Mouse (Mus musculus) heart, adult 11 months (tissue): ENCODE measurements at regions not wholly inside any gene's neighbourhood (a gene's known extent, or its start where the extent isn't known, plus 50 kb on each side); places are given as distances from the start of the nearest gene placed in this dataset.
A peak's percentile ranks its signal among the peaks of the same experiment; 100 is the strongest.

Experiments
- DNase-seq: peaks from one replicate; pipeline ENCODE4 v3.0.0; 2022

DNA sequence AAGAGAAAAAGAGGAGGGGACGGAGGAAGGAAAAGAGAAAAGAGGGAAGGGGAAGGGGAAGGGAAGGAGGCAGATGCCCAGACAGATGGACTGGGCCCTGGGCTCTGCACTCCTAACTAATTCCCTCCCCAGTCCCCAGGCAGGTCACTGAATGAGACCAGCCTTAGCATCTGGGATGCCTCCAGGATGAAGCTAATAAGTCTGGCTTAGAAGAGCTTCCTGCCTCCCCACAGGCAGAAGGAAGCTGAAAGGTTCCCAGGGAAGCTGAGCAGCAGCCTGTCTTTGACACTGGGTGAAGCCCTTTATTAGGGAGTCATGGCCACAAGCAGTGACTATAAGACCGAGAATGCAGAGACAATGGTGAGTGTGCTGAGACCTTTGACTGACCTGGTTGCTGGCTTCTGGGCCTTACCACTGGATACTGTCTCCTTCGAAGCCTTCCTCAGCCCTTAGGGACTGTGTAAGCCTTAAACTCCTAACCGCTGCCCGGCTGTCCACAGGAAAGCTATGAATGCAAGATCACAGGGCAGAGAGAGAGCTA is 76.7 kb upstream of the Bod1 start:
- no peak for DNase-seq

DNA sequence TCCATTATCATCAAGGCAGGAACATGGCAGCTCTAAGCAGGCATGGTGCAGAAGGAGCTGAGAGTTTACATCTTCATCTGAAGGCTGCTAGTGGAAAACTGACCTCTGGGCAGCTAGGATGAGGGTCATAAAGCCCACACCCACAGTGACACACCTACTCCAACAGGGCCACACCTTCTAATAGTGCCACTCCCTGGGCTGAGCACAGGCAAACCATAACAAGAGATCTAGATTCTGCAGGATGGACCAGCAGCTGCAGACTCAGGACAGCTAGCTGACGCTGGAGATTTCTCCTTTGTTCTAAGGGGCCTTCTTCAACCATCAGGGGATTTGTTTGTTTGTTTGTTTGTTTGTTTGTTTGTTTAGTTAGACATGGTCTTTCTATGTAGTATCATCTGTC is 79.6 kb upstream of the Bod1 start:
- DNase-seq, result no peak

DNA sequence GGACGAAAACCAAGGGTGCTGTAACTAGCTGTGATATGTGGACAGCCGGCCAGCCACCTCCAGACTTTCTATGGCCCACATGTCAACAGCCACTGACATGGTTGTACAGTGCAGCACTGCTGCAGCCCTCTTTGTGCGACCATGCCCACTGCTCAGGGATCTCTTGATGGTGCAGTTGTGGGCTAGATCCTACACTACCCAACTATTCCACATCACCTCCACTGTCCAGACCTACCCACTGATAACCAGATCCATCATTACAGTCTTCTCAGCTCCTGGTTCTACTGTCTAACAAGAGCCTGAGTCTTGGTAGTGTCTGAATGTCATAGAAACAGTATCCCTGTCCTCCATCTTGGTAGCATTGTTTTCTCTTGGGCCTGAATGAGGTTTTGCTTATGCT is 81.5 kb upstream of the Bod1 start:
- DNase-seq, result no peak

DNA sequence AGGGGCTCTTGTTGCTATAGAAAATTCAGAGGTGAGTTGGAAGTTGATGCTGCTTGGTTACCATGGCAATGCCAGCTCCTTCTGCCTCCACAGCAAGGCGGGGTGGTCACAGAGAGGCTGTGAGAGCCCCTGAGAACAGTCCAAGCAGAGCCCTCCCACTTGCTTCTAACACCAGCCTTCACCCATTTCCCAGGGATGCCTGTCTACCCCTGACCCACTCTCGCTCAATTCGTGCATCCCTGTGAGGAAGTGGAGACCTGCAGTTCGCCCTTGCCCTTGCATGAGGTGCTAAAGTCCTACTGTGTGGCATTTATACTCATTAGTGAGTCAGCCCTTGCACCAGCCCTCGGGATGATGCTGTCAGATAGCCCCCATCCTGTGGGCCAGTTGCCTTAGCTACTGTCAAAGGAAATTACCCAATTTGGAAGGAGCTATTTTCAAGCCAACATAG is 82.1 kb upstream of the Bod1 start:
- no peak for DNase-seq

DNA sequence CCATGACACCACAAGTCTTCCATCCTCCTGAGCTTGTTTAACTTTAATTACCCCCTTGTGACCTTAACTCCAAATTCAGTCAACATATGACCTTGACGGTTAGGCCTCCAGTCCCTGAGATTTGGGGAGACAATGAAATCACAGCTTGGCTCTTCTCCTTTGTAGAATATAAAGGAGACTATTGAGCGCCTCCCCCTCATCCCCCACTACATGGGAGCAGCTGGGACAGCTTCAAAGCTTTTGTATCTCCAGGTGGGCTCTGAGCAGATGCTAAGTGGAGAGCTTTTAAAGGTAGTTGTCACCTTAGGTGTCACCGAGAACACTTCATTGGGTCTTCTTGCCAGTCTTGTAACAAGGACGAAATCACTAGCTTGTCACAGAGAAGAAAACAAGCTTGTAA is 82.7 kb upstream of the Bod1 start:
- DNase-seq, result no peak

DNA sequence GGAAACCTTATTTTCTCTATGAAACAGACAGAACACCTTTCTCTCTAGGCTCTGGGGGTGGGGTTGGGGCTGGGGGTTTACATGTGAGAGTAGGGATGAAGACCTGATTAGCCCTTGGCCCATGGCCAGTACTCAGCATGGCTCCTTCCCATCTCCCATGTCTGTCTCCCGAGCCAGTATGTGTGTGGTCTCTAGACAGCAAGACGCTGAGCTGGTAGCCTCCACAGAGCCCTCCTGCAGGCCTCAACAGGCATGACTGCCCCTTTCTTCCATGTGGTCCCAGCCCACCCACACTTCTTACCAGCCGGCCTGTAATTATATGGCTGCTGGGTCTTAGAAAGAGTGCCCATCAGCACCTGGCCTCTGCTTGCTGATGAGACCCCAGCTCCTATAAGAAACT is 84.2 kb upstream of the Bod1 start:
- no peak for DNase-seq

DNA sequence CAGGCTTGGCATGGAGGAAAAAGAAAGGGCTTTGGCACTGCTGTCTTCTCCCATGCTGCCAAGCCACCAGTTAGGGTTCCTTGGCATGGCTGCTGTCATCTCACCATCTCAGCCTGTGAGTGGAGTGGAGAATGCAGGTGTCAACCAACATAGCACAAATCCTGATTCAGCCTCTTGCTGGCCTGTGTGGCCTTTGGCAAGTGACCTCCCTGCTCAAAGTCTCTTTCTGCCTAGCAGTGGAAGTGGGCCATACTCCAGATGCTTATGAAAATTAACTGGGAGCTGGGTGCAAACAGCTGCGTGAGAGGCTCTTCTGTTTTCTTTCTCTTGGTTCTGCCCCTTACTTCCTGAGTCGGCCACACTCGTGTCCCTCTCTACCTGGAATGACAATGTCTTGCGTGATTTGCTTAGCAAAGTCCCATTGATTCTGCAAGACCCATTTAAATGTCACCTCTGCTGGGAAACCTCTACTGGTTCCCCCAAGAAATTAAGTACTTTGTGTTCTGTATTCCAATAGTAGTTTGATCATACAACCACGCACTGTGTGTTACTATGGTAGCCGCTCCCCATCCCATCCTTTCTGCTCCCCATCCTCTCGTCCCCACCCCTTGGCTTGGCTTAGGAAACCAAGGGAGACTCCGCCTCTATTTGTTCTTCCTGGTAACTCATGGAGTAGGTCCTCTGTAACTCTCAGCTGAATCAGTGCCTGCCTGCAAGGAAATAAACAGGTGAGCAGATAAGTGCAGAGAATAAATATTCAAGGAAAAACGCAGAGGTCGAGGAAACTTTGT is 84.9 kb upstream of the Bod1 start:
- no peak for DNase-seq

DNA sequence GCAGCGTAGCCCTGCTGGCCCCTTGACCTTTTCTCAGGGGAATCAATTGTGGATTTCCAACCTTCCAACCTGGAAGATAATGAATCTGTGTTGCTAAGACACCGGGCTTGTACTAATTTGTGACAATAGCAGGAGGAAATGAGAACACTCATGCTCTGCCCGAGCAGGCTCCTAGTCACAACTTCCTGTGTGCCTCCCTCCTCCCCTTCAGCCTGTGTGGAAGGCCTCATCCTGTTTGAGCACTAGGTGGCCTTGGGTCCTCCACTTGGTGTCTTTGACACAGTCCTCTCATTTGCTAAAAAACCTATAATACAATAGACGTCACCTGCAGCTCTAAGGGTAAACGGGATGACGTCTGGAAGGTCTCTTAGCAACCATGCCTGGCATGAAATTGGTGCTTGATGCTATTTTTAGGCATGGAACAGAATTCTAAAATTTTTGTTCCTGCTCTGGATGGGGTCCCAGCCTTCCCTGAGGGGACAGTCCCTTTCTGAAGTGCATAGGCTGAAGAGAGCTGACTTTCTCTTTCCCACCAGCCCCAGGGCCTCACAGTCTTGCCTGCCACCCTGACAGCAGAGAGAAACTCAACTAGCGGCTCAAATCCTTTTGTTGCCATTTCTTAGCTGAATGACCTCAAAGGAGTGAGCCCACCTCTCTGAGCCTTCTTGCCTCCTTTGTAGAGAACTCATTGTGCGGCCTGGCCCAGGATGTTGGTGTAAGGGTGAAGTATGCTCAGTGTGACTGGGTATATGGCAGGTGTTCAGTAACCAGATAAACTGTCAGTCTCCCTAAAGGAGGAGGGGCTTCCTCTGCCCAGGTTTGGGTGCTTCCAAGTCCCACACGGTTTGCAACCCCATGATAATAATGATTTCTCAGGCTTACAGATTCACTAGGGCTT is 88.4 kb upstream of the Bod1 start:
- DNase-seq, result peak; percentile 96

DNA sequence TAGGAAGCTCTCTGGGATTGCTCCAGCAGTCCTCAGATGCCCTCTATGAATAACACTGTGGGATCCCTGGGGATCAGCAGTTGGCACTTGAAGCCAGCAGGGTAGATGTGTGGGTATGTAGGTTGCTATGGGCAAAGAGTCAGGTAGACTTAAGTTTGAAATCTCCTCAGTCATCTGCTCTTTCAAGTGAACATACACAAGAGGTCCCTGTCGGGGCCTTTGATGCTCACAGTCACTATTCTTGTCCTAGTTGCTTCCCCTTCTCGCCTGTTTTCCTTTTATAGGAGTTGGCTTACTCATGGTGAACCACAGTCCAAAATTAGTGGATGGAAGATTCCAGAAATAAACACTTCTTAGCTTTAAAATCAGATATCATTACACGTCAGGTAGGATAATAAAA is 92.2 kb upstream of the Bod1 start:
- no peak for DNase-seq

DNA sequence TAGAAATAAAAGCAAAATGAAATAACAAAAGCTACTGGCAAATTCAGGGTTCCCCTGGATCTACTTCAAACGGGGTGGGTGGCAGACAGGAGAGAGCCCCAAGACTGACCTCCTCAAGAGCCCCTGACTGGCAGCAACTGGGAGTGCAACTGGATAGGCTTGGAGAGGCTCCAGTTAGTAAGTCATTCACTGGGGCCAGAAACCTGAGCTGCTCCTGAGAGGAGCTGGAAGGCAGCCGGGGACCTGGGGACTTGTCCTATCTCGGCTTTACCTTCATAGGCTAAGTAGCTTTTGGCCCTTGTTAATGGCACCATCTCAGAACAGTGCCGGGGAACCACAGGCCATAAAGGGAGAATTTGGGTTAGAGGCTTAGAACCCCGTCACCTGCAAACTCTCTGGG is 94.6 kb upstream of the Bod1 start:
- DNase-seq, result peak; percentile 93

DNA sequence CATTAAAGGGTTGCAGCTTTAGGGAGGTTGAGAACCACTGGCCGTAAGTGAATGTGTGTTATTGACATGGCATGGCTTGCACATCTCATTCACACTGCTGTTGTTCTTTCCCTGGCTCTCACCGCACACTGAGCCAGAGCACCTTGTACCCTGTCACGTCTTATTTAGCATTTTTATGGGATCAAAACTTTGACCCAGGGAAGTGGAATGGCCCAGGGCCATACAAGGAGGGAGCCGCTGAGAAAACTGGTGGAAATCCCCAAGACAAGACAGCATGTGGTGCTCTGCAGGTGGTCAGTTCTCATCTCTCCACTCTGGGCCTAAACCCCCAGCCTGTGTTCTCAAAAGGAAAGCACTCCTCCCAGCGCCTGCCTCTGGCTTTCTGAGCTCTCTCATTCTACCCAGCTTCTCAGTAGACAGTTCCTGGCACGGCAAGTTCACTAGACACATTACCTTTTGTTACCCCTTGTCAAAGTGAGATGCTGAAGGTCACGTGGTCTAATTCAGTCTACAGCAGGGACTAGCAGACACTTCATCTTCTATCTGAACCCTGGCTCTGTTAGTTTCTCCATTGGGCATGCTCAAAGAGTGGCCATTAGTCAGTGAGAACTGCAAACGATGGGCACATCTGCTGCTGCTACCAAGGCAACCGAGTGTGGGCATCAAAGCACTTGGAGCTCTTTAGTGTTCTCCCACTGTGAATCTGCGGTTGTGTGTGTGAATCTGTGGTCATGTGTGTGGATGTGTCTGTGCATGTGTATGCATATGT is 96.2 kb upstream of the Bod1 start:
- DNase-seq, result no peak

DNA sequence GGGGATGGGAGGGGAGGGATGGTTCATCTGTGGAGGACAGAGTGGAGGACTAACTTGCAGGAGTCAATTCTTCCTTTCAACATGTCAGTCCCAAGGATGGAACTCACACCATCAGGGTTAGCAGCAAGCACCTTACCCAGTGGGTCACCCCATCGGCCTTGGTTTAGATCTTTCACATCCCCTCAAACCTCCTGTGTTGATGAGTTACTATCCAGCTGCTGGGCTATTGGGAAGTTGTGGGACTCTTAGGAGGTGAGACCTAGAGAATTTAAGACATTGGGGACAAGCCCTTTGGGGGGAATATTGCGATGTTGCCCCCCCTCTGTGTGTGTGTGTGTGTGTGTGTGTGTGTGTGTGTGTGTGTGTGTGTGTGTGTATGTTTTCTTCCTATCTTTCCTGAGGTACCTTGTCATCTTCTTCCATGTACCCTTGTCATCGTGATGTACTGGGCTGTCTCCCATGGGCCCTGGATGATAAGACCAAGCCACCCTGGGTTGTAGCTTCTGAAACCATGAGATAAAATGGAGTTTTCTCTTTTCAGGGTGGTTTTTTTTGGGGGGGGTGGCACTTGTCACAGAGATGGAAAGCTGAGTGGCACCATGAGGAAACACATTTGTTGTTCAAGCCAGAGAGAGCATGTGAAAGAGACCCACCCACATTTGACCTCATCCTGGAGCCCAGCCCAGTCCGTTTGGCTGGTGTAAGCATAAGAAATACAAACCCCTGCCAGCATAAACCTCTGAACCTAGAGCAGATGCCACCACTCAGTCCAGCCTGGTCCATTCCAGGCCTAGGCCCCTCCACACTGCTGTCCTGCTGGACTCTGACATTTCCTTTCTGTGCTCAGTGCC is 98.3 kb upstream of the Bod1 start:
- peak; percentile 97 for DNase-seq

DNA sequence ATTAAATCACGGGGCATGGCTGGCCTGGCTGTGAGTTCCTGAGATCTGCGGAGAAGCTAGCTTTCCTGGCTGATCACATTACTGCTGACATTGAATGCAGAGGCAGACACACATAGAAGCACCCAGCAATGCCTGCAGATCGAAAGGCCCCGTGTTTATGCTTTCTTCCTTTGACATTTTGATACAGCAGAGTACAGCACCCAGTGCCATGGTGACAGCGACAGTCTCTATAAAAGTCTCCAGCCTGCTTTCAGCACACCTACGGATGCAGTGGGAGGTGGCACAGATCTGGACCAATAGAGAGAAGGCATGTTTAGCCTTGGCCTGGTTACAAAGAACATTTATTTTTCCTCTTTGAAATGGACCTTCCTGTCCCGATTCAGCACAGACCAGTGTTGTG is 99.2 kb upstream of the Bod1 start:
- peak; percentile 89 for DNase-seq

DNA sequence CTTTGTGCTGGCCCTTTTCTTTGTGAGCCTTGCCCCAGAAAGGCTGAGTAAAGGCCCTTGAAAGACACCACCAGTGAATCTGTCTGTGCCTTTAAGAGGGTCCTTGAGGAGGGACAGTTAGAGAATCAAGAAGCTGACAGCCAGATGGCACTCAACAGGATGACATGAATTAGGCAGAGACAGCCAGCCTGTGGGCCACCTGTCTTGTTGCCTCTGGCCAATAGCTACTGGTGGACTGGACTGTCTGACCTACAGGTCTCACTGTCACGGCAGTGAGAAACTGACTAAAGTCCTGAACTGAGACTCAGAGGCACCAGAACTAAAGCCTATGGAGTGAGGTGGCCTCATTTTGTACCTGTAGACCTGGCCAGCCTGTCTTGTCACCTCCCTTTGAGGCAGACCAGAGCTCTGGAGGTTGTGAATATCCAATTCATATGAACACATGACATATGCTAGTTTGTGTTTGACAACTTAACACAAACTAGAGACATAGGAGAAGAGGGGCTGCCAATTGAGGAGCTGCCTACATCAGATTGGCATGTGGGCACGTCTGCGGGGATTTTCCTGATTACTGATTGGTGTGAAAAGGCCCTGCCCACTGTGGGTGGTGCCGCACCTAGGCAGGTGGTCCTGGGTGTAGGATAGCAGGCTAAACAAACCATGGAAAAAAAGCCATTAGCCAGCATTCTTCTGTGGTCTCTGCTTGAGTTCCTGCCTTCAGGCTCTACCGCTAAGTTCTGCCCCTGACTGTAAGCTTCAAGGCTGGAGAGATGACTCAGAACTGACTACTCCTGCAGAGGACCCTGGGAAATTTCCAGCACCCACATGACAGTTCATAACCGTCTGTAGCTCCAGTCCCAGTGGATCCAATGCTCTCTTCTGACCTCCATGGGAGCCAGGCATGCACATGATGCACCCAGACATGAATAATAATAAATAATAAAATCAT is 100.1 kb upstream of the Bod1 start:
- DNase-seq, result no peak

DNA sequence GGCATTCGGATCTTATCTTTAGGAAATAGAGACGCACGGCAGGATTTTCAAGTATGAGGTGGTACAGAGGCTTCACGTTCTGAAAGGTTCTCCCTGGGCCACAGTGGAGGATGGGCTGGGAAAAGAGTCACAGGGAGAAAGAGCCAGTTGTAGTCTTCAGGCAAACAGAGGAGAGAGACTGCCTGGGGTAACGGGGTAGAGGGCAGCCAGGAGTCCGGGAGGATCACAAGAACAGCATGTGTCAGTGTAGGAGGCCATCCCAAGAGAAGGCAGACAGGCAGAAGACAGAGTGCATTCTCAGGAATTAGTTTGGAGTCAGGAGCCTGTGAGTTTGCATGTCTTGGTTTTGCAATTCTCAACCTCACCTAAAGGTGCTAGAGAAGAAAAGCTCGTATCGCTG is 94.5 kb upstream of the Cpeb4 start:
- peak; percentile 90 for DNase-seq

DNA sequence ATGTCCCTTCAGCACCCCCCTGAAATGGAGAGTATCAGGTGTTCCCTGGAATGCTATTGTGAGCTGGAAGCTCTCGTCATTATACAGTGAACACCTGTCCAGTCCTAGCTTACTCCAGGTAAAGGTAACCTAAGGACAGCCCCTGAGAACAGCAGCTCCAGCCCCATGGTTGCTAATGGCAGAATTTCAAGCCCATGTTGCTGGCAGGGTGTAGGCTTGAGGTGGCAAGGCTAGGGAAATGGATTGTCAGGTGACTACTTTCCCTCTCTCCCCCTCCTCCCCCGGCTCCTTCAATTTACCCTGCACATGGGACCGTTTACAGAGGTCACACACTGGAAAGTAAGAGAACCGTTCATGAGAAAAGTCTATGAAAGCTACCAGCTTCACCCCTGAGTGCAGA is 93.2 kb upstream of the Cpeb4 start:
- DNase-seq, result no peak

DNA sequence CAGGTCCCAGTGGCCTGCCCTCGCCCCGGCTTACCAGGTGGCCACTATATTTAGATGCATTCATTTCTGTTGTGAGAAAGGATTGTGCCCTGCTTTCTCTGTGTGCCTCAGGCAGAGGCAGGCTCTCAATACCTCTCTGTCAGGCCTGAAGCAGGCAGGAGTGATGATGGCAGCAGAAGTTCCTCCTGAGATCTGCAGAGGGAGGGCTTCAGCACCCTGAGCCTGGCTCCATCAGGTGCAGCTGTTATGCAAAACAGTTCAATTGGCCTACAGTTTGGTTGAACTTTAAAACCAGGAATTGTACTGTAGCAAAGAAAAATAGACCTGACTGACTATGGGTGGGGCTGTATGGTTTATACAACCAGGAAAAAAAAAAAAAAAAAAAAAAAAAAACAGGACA is 92.7 kb upstream of the Cpeb4 start:
- no peak for DNase-seq

DNA sequence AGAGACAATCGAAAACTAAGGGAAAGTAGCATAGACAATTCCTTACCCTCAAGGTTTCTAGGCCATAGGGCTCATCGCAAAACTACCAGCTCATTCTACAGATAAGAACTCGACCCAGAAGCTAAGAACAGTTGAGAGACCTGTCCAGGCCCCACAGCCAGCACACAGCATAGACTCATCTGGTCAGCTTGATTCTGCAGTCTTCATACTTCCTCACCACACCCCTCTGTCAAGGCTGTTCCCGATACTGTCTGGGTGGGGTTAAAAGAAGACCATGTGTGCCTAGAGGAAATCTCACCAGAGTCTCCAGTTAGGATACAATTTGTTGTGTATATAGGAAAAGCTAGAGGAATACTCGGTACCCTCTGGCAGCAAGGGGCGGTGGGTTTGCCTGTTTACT is 91.0 kb upstream of the Cpeb4 start:
- DNase-seq, result no peak

DNA sequence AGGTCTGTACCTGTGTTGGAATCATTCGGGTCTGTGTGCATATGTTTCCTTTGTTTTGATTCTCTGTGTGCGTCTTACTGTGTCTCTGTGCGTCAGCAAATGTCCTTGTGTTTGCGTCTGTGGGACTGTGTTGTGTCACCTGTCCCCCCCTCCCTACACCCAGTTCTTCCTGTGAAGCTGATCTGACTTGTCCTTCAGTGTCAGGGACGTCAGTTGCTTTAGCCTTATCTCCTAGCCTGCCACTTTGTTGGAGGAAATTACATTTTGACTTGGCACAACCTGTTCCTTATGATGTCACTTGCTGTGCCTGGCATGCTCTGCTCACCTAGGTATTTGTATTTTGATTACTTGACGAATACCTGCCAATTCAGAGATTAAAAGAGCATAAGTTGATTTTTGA is 90.4 kb upstream of the Cpeb4 start:
- no peak for DNase-seq

DNA sequence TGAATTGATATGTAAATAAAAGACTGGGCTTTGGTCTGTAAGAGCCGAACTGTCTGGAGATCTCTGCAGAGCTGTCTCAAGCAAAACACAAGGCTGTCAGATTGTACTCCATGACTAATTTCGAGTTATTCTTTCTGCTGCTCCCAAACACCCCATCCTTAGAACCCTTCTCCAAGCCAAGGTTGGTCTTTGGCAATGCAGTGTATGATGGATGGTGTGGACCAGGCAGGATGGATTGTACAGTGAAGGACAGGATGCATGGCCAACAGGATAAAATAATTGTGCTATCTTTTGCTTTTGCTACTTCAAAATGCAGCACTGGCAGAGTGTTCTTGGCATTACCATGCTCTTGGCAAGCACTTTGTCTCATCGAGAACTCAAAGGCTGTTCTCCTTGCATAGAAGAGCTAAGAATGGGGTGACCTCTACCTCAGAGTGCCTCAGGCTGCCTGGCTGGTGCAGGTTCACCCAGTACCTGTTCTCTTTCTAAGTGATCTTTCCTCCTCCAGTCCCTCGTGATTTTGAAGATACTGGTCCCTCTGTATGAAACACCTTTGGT is 88.4 kb upstream of the Cpeb4 start:
- DNase-seq, result peak; percentile 92
